Mouse (Mus musculus) spleen, adult 2 months (tissue): ENCODE results near the gene Stt3a.

ENCODE experiments used
- CTCF ChIP-seq: fragments of 200-500 bp; IDR thresholded peaks from 2 replicates; pipeline ENCODE4 v1.5.1; 2011; ENCODE audit warnings: mild to moderate bottlenecking, inconsistent platforms; ENCODE audit not compliant: insufficient read depth, insufficient read length, insufficient replicate concordance; ENCODE audit errors: extremely low read depth
- POLR2A ChIP-seq: fragments of 200-500 bp; IDR thresholded peaks from 2 replicates; pipeline ENCODE4 v1.6.1; 2011; ENCODE audit warnings: low read depth, low read length, inconsistent platforms

DNA sequence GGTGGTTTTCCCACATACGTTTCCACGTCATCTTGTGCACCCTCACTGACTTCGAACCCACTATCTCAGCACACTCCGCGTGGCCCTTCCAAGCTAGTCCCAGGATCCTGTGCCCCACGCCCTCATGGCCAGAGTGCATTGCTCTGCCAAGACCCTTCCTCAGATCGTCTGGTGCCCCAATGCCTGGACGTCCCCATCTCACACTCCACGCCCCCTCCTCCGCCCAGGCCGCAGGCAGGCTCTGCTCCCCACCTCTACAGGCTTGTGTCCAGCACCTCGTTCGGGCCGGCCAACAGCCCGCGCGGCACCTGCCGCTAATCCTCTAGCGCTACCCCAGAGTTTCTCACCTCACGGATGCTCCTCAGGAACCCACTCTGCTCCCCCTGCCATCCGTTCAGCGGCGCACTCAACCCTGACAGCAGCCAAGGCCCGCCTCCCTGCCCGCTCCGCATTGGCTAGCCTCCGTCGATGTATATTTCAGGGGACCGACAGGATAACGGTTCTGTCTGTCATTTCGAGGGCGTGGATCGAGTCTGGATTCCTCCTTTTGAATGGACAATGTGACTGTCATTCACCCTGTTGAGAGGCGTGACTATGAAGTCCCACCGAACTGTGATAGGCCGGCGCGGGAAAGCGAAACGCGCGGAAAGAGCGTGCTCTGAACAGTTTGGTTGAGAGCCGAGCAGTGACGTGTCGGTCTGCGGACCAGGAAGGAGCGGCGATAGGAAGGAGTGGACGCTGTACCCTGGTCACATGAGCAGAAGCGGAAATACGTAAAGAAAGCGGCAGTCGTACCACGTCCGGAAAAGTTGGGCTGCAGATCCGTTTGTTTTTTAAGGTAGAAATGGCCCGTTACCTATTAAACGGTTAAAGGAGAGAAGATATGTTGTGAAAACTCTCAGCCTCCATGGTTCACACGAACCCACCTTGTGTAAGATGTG lies at the start of gene Stt3a:
- TF ChIP-seq CTCF, result no peak
- peak; percentile 72 for TF ChIP-seq POLR2A
